Comparison of ENCODE assay signal across 17 mouse cellular contexts in the genomic region with DNA sequence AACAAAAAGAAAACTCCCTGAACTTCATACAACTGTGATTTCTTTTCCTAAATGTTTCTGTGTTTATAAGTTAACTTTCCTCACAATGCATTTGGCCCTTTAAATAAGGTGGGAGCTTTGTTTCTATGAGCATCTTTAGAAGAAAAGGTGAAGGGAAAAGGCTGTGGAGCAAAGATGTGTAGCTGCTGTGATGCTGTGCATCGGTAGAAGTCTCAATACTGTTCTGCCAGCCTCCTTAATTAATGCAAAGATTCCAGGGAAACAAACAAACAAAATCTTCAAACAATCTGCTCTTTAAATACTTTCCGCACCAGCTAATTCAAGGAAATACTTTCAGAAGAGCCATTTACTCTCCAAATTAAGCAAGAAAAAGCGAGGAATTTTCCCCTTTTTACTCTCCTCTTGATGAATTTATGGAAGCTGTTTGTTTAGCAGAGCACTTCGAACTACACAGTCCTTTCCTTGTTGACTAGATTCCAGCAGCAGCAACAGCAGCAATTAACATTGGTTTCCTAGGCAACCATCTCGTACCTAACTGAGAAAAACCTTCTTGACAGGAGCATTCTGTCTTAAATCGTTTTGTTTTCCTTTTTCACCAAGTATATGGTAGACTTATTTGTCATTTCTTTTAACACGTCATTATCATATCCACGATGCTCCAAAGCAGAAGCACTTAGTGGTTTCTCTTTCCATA.
DNase-seq lines count a peak whose midpoint lies in the region; ATAC-seq lines count a peak whose summit lies in the region.
"Had no signal": no experiment of that assay in that cellular context is flagged by ENCODE, and none has a peak within 500 bp of the region (broad histone marks: within the 10 kb centered on the region; RNA-seq: fewer than 3 reads in every experiment).

No protein-coding gene starts in this region.

- no peak overlapping the region for H3K4me3 ChIP-seq in midbrain, embryonic 14.5 days (replicated peaks; ENCODE audit: low read depth, low read length)
- no peak overlapping the region for H3K4me3 ChIP-seq in midbrain, embryonic 11.5 days (ENCODE audit: low read depth, low read length)
- H3K4me3 ChIP-seq in hindbrain, embryonic 15.5 days: no peak overlapping the region
- H3K4me3 ChIP-seq: heart, adult 2 months; megakaryocyte, embryonic 14.5 days had no signal

- H3K9ac ChIP-seq in midbrain, embryonic 14.5 days (replicated peaks; ENCODE audit: low read length): no peak overlapping the region
- no peak overlapping the region for H3K9ac ChIP-seq in midbrain, embryonic 11.5 days (ENCODE audit: low read length)
- H3K9ac ChIP-seq in hindbrain, embryonic 15.5 days: no peak overlapping the region

- peaks cover 18% of the 10 kb centered on the region for H3K4me1 ChIP-seq in midbrain, embryonic 14.5 days (ENCODE audit: control insufficient read depth, insufficient read depth, low read length)
- peaks cover 2% of the 10 kb centered on the region; the same call in 1 of the 2 replicates for H3K4me1 ChIP-seq in midbrain, embryonic 11.5 days (ENCODE audit: control insufficient read depth, insufficient read depth, low read length)
- peaks cover 21% of the 10 kb centered on the region for H3K4me1 ChIP-seq in hindbrain, embryonic 15.5 days (replicated peaks)
- H3K4me1 ChIP-seq: megakaryocyte, embryonic 14.5 days had no signal

- H3K27me3 ChIP-seq in midbrain, embryonic 14.5 days (ENCODE audit: control insufficient read depth, insufficient read depth, low read length): no peaks in the 10 kb centered on the region
- H3K27me3 ChIP-seq in midbrain, embryonic 11.5 days (ENCODE audit: control insufficient read depth, insufficient read depth, low read length): no peaks in the 10 kb centered on the region
- H3K27me3 ChIP-seq in hindbrain, embryonic 15.5 days: no peaks in the 10 kb centered on the region
- H3K27me3 ChIP-seq: megakaryocyte, embryonic 14.5 days had no signal

- 43% methylated on average over 8 of the region's 8 CpGs for WGBS in midbrain, embryonic 14.5 days
- 56% methylated on average over 8 of the region's 8 CpGs for WGBS in midbrain, embryonic 11.5 days
- WGBS in hindbrain, embryonic 15.5 days: 28% methylated on average over 8 of the region's 8 CpGs

- H3K4me2 ChIP-seq in midbrain, embryonic 14.5 days (ENCODE audit: low read length): 0 out of 2 replicates have a peak overlapping the region, but pooled peaks have one; percentile 3
- no peak overlapping the region for H3K4me2 ChIP-seq in midbrain, embryonic 11.5 days
- H3K4me2 ChIP-seq in hindbrain, embryonic 15.5 days: peak overlapping the region; percentile 11

- ATAC-seq in frontal cortex, adult (ENCODE audit: low TSS enrichment): peak; percentile 60
- no peak for ATAC-seq in midbrain, embryonic 14.5 days (ENCODE audit: low FRiP score, low TSS enrichment)
- no peak for ATAC-seq in midbrain, embryonic 11.5 days (ENCODE audit: low FRiP score)
- ATAC-seq in hindbrain, embryonic 15.5 days (ENCODE audit: low FRiP score, low read depth): no peak
- no peak for ATAC-seq in CD4-positive, CD25-positive, alpha-beta regulatory T cell, adult 4 months
- ATAC-seq: lung, postnatal 0 days had no signal

- H3K27ac ChIP-seq in midbrain, embryonic 14.5 days (replicated peaks; ENCODE audit: low read depth, low read length): 0 out of 2 replicates have a peak overlapping the region, but pooled peaks have one; percentile 15
- H3K27ac ChIP-seq in midbrain, embryonic 11.5 days (ENCODE audit: low read depth, low read length): no peak overlapping the region
- H3K27ac ChIP-seq in hindbrain, embryonic 15.5 days (replicated peaks): peak overlapping the region; percentile 44
- H3K27ac ChIP-seq: heart, adult 2 months had no signal

- H3K9me3 ChIP-seq in midbrain, embryonic 14.5 days (ENCODE audit: control insufficient read depth, low read length): no peaks in the 10 kb centered on the region
- H3K9me3 ChIP-seq in midbrain, embryonic 11.5 days (ENCODE audit: control insufficient read depth, low read length): no peaks in the 10 kb centered on the region
- H3K9me3 ChIP-seq in hindbrain, embryonic 15.5 days: no peaks in the 10 kb centered on the region
- H3K9me3 ChIP-seq: megakaryocyte, embryonic 14.5 days had no signal

- DNase-seq in frontal cortex, adult 2 months (ENCODE audit: extremely low spot score in 1 of 2, low spot score in 1 of 2): no peak
- peak; percentile 62 for DNase-seq in midbrain, embryonic 14.5 days
- DNase-seq in midbrain, embryonic 11.5 days (ENCODE audit: low spot score, missing footprints): no peak
- peak; percentile 24 for DNase-seq in retina, postnatal 1 day
- no peak for DNase-seq in spleen, postnatal 4 days (ENCODE audit: low spot score in 2 of 2)
- DNase-seq: adrenal gland, adult 8-10 months; cerebellum, postnatal 36 days; heart, adult 2 months; heart, postnatal 14 days; kidney, adult 11 months; right cerebral cortex, adult 18-20 months; thymus, adult 18-20 months had no signal

- H3K36me3 ChIP-seq in midbrain, embryonic 14.5 days (ENCODE audit: control insufficient read depth, insufficient read depth, low read length): peaks cover 8% of the 10 kb centered on the region
- H3K36me3 ChIP-seq in midbrain, embryonic 11.5 days (ENCODE audit: control insufficient read depth, insufficient read depth, low read length): no peaks in the 10 kb centered on the region
- peaks cover 7% of the 10 kb centered on the region; the same call in 1 of the 2 replicates for H3K36me3 ChIP-seq in hindbrain, embryonic 15.5 days

Comparison
In these comparisons a context has a peak if more than half of its experiments do, and no peak if none do; other contexts are left out.
1. DNase-seq: peak in midbrain, embryonic 14.5 days (single experiment) and retina, postnatal 1 day (single experiment); none in frontal cortex, adult 2 months (0 of 2), midbrain, embryonic 11.5 days (single experiment) and spleen, postnatal 4 days (0 of 2).